ENCODE assay signal across 15 mouse cellular contexts in the genomic region with DNA sequence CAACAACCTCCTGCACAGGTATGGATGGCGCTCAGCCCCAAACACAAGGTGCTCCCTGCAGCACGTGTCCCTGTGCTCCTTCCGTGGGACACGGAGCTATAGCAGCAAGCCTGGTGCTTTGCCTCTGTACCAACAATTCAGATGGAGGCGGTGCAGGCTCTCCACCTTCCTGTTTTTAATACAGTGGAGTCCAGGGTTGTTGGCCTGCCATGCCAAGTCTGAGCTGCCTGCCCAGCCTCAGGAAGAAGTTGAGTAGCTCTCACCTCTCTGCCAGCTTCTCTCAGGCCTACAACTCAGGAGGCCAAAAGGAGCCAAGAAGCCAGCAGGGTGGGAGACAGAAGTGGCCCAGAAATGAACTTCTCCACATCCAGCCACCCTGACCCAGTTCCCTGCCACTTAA.
DNase-seq lines count a peak whose midpoint lies in the region; ATAC-seq and TF ChIP-seq lines count a peak whose summit lies in the region.
"Had no signal": no experiment of that assay in that cellular context is flagged by ENCODE, and none has a peak within 500 bp of the region (broad histone marks: within the 10 kb centered on the region; RNA-seq: fewer than 3 reads in every experiment).

No protein-coding gene starts in this region.

- peak overlapping the region; percentile 55; the same call in 1 of the 2 replicates for H3K27ac ChIP-seq in heart, embryonic 12.5 days (ENCODE audit: poor library complexity, severe bottlenecking)
- H3K27ac ChIP-seq in kidney, embryonic 16.5 days (ENCODE audit: low read length), result peak overlapping the region; percentile 60; the same call in 1 of the 2 replicates
- peak overlapping the region; percentile 41 for H3K27ac ChIP-seq in cortical plate, adult 2 months (ENCODE audit: insufficient read depth, low read length)
- H3K27ac ChIP-seq: hindbrain, postnatal 0 days; macrophage had no signal

- peaks cover 8% of the 10 kb centered on the region for H3K9me3 ChIP-seq in heart, embryonic 12.5 days (replicated peaks)
- H3K9me3 ChIP-seq in kidney, embryonic 16.5 days (ENCODE audit: low read length), result peaks cover 8% of the 10 kb centered on the region

- no peak for TF ChIP-seq CTCF in cortical plate, adult 2 months (IDR thresholded peaks at IDR 0.05; ENCODE audit: extremely low read depth, insufficient read depth, low read length)

- no peak for DNase-seq in heart, postnatal 4 days
- DNase-seq in kidney, adult 8-10 months, result no peak
- DNase-seq in lung, postnatal 14 days, result peak; percentile 32
- no peak for DNase-seq in gastrocnemius, postnatal 4 days (ENCODE audit: low spot score in 2 of 2)
- DNase-seq: adrenal gland, adult 2 months; cerebellum, adult 9-10 months; embryo, embryonic 11 days; liver; retina, postnatal 1 day had no signal

- peaks cover 58% of the 10 kb centered on the region for H3K4me1 ChIP-seq in heart, embryonic 12.5 days (replicated peaks)
- H3K4me1 ChIP-seq in kidney, embryonic 16.5 days (ENCODE audit: insufficient read depth, low read length), result peaks cover 30% of the 10 kb centered on the region
- H3K4me1 ChIP-seq in cortical plate, adult 2 months (ENCODE audit: control insufficient read depth, insufficient read depth, low read length), result peaks cover 12% of the 10 kb centered on the region; the same call in 1 of the 2 replicates

- peaks cover 16% of the 10 kb centered on the region for H3K36me3 ChIP-seq in heart, embryonic 12.5 days
- H3K36me3 ChIP-seq in kidney, embryonic 16.5 days (ENCODE audit: insufficient read depth, low read length), result peaks cover 21% of the 10 kb centered on the region

- WGBS in heart, embryonic 12.5 days, result 87% methylated on average over 5 of the region's 5 CpGs
- 96% methylated on average over 5 of the region's 5 CpGs for WGBS in kidney, embryonic 16.5 days

- no peak overlapping the region for H3K9ac ChIP-seq in heart, embryonic 12.5 days
- no peak overlapping the region for H3K9ac ChIP-seq in kidney, embryonic 16.5 days (replicated peaks; ENCODE audit: low read length)

- peaks cover 6% of the 10 kb centered on the region; the same call in 1 of the 2 replicates for H3K27me3 ChIP-seq in heart, embryonic 12.5 days (replicated peaks)
- no peaks in the 10 kb centered on the region for H3K27me3 ChIP-seq in kidney, embryonic 16.5 days (ENCODE audit: insufficient read depth, low read length)

- no peak overlapping the region for H3K4me3 ChIP-seq in heart, embryonic 12.5 days
- no peak overlapping the region for H3K4me3 ChIP-seq in kidney, embryonic 16.5 days (ENCODE audit: low read length)
- no peak overlapping the region for H3K4me3 ChIP-seq in cortical plate, adult 2 months (ENCODE audit: insufficient read depth, low read length)

- TF ChIP-seq POLR2A in cortical plate, adult 2 months (IDR thresholded peaks at IDR 0.05; ENCODE audit: extremely low read depth, insufficient read depth, low read length), result no peak

- no peak for ATAC-seq in heart, embryonic 12.5 days (ENCODE audit: insufficient number of reproducible peaks, low FRiP score)
- ATAC-seq in kidney, embryonic 16.5 days (ENCODE audit: low FRiP score, low TSS enrichment), result no peak
- no peak for ATAC-seq in inflammation-experienced regulatory T-cells, adult 6 months
- ATAC-seq: hindbrain, postnatal 0 days had no signal

- no peak overlapping the region for H3K4me2 ChIP-seq in heart, embryonic 12.5 days
- no peak overlapping the region for H3K4me2 ChIP-seq in kidney, embryonic 16.5 days (replicated peaks; ENCODE audit: low read depth, low read length)
